Comparison of ENCODE assay signal across 8 mouse cellular contexts in the genomic region with DNA sequence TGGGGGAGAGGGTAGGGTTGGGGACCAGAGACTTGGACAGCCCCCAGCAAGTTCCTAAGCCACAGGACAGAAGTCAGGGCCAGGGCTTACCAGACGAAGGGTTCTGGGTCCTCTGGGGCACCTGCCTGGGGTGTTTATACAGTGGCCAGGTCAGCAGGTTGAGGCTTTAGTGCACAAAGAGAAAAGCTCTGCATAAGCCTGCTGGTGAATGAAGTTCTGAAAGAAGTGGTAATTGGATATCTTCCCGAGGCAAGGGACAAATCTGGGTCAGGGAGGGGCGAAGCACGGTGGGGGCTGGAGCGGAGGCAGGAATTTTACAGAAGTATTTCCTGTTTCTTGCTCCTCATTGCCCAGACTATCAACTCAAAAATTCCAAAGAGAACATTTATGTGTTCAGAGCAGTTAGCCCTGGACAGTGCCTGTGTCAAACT. TPM values are rescaled to one million over a fixed set of nuclear protein-coding genes. Genes with fewer than 3 reads are reported as not detected.
DNase-seq lines count a peak whose midpoint lies in the region; ATAC-seq lines count a peak whose summit lies in the region.
"Had no signal": no experiment of that assay in that cellular context is flagged by ENCODE, and none has a peak within 500 bp of the region (broad histone marks: within the 10 kb centered on the region; RNA-seq: fewer than 3 reads in every experiment).

No protein-coding gene starts in this region.

- DNase-seq in embryo, embryonic 10.5 days (ENCODE audit: low spot score) = peak; percentile 49
- peak; percentile 27 for DNase-seq in gastrocnemius, postnatal 10 days
- peak; percentile 29 to 33 for DNase-seq in kidney, adult 8-10 months
- peak; percentile 82 for DNase-seq in lung, postnatal 10 days
- no peak for DNase-seq in cerebellum, adult 11 months
- DNase-seq in frontal cortex, postnatal 14 days (ENCODE audit: low spot score in 2 of 2) = no peak

- no peak for ATAC-seq in megakaryocyte, adult 5-6 weeks (ENCODE audit: poor library complexity, severe bottlenecking)

RNA-seq across cellular contexts. Expression of a gene that starts 38.4 kb away (rescaled TPM):
- total RNA-seq in gastrocnemius, postnatal 10 days (2021) = not detected
- not detected in 2 replicates for total RNA-seq in megakaryocyte, adult 5-6 weeks (2015)
- total RNA-seq in megakaryocyte, adult 5-6 weeks (2017) = not detected in 2 replicates
- total RNA-seq: common myeloid progenitor, adult 5-6 weeks had no signal

Comparison
In these comparisons a context has a peak if more than half of its experiments do, and no peak if none do; other contexts are left out.
1. DNase-seq: peak in embryo, embryonic 10.5 days (single experiment), gastrocnemius, postnatal 10 days (single experiment), kidney, adult 8-10 months (2 of 2) and lung, postnatal 10 days (single experiment); none in cerebellum, adult 11 months (single experiment) and frontal cortex, postnatal 14 days (0 of 2).